Mouse (Mus musculus): ENCODE data around the gene Zfp775. TPM values are rescaled to one million over a fixed set of nuclear protein-coding genes. Genes with fewer than 3 reads are reported as not detected.

The Zfp775 gene
- polyA plus RNA-seq, 1 experiment from 2014 or later: 13.8 TPM

- Histone ChIP-seq H3K4me2 (replicated peaks) (no peak overlapping the region), H3K9me3 (no peaks in the 10 kb centered on the region), H3K4me3 (no peak overlapping the region), H3K27me3 (replicated peaks) (no peaks in the 10 kb centered on the region), H3K4me1 (no peaks in the 10 kb centered on the region), H3K9ac (no peak overlapping the region), H3K36me3 (peaks cover 20% of the 10 kb centered on the region), H3K27ac (no peak overlapping the region)
- 90% methylated on average over 5 of the region's 5 CpGs for WGBS
- ATAC-seq (ENCODE audit: low FRiP score, low read depth): no peak
Measured at GRCm38 (mm10) chr6:48572014-48572413, 29.8 kb upstream of the Zfp775 start.

- no peak for ATAC-seq (ENCODE audit: low FRiP score, low read depth)
- no peak within 1 kb of the TSS for H3K4me2 ChIP-seq (replicated peaks)
- H3K9me3 ChIP-seq: no peaks in the 10 kb centered on the region
- no peak within 1 kb of the TSS for H3K4me3 ChIP-seq
- no peaks in the 10 kb centered on the region for H3K4me1 ChIP-seq
- H3K27ac ChIP-seq: no peak within 1 kb of the TSS
- no peak within 1 kb of the TSS for H3K9ac ChIP-seq
- WGBS: 46% methylated on average over 6 of the region's 6 CpGs
- peaks cover 20% of the 10 kb centered on the region for H3K36me3 ChIP-seq
- H3K27me3 ChIP-seq (replicated peaks): no peaks in the 10 kb centered on the region
Measured at GRCm38 (mm10) chr6:48572572-48573061, 29.2 kb upstream of the Zfp775 start, which contains the start of gene Rarres2. Gene Rarres2 (minus strand): TSS chr6:48572789.

- no peak overlapping the region for H3K27ac ChIP-seq
- H3K4me2 ChIP-seq (replicated peaks): no peak overlapping the region
- no peaks in the 10 kb centered on the region for H3K9me3 ChIP-seq
- H3K27me3 ChIP-seq (replicated peaks): no peaks in the 10 kb centered on the region
- no peak overlapping the region for H3K9ac ChIP-seq
- no peak overlapping the region for H3K4me3 ChIP-seq
- no peak for ATAC-seq (ENCODE audit: low FRiP score, low read depth)
- H3K4me1 ChIP-seq: no peaks in the 10 kb centered on the region
- WGBS: 72% methylated on average over 10 of the region's 10 CpGs
- peaks cover 19% of the 10 kb centered on the region for H3K36me3 ChIP-seq
Measured at GRCm38 (mm10) chr6:48573280-48573679, 28.6 kb upstream of the Zfp775 start.

- Histone ChIP-seq H3K27ac (no peak overlapping the region), H3K4me3 (no peak overlapping the region), H3K4me1 (no peaks in the 10 kb centered on the region), H3K4me2 (replicated peaks) (no peak overlapping the region), H3K27me3 (replicated peaks) (no peaks in the 10 kb centered on the region), H3K36me3 (peaks cover 12% of the 10 kb centered on the region), H3K9ac (no peak overlapping the region), H3K9me3 (no peaks in the 10 kb centered on the region)
- no peak for ATAC-seq (ENCODE audit: low FRiP score, low read depth)
- 81% methylated on average over 3 of the region's 3 CpGs for WGBS
Measured at GRCm38 (mm10) chr6:48573981-48574380, 27.9 kb upstream of the Zfp775 start.

GRCm38 (mm10) chr6:48578736-48579135, 23.1 kb upstream of the Zfp775 start:
- 64% methylated on average over 5 of the region's 5 CpGs for WGBS
- ATAC-seq (ENCODE audit: low FRiP score, low read depth): no peak
- Histone ChIP-seq H3K27me3 (replicated peaks) (no peaks in the 10 kb centered on the region), H3K4me1 (no peaks in the 10 kb centered on the region), H3K4me2 (replicated peaks) (no peak overlapping the region), H3K9me3 (no peaks in the 10 kb centered on the region), H3K27ac (no peak overlapping the region), H3K9ac (no peak overlapping the region), H3K4me3 (no peak overlapping the region), H3K36me3 (no peaks in the 10 kb centered on the region)

- H3K4me2 ChIP-seq (replicated peaks): no peak overlapping the region
- no peaks in the 10 kb centered on the region for H3K4me1 ChIP-seq
- no peak overlapping the region for H3K27ac ChIP-seq
- no peak overlapping the region for H3K4me3 ChIP-seq
- no peaks in the 10 kb centered on the region for H3K9me3 ChIP-seq
- no peaks in the 10 kb centered on the region for H3K36me3 ChIP-seq
- WGBS: 50% methylated on average over 5 of the region's 5 CpGs
- no peak for ATAC-seq (ENCODE audit: low FRiP score, low read depth)
- no peaks in the 10 kb centered on the region for H3K27me3 ChIP-seq (replicated peaks)
- H3K9ac ChIP-seq: no peak overlapping the region
Measured at GRCm38 (mm10) chr6:48579215-48579648, 22.6 kb upstream of the Zfp775 start.

GRCm38 (mm10) chr6:48581257-48581656, 20.6 kb upstream of the Zfp775 start:
- no peak overlapping the region for H3K4me3 ChIP-seq
- ATAC-seq (ENCODE audit: low FRiP score, low read depth): no peak
- H3K4me1 ChIP-seq: no peaks in the 10 kb centered on the region
- no peaks in the 10 kb centered on the region for H3K27me3 ChIP-seq (replicated peaks)
- H3K36me3 ChIP-seq: no peaks in the 10 kb centered on the region
- H3K4me2 ChIP-seq (replicated peaks): no peak overlapping the region
- H3K9ac ChIP-seq: no peak overlapping the region
- no peaks in the 10 kb centered on the region for H3K9me3 ChIP-seq
- 38% methylated on average over 3 of the region's 3 CpGs for WGBS
- H3K27ac ChIP-seq: no peak overlapping the region

- ATAC-seq (ENCODE audit: low FRiP score, low read depth): no peak
- Histone ChIP-seq H3K4me2 (replicated peaks) (no peak overlapping the region), H3K4me3 (no peak overlapping the region), H3K9me3 (no peaks in the 10 kb centered on the region), H3K27me3 (replicated peaks) (no peaks in the 10 kb centered on the region), H3K36me3 (no peaks in the 10 kb centered on the region), H3K4me1 (no peaks in the 10 kb centered on the region), H3K27ac (no peak overlapping the region), H3K9ac (no peak overlapping the region)
- WGBS: 64% methylated on average over 3 of the region's 3 CpGs
Measured at GRCm38 (mm10) chr6:48582037-48582436, 19.8 kb upstream of the Zfp775 start.

- H3K9ac ChIP-seq: no peak within 1 kb of the TSS
Measured at GRCm38 (mm10) chr6:48589194-48589750, 12.6 kb upstream of the Zfp775 start, which contains the start of gene Gm45021. Gene Gm45021 (plus strand): TSS chr6:48589610.

GRCm38 (mm10) chr6:48591221-48591845, 10.5 kb upstream of the Zfp775 start:
- H3K9ac ChIP-seq: no peak overlapping the region
- no peak for ATAC-seq (ENCODE audit: low FRiP score, low read depth)
- peaks cover 3% of the 10 kb centered on the region; the same call in 1 of the 2 replicates for H3K9me3 ChIP-seq
- peaks cover 21% of the 10 kb centered on the region for H3K4me1 ChIP-seq
- H3K27me3 ChIP-seq (replicated peaks): no peaks in the 10 kb centered on the region
- no peak overlapping the region for H3K4me3 ChIP-seq
- H3K4me2 ChIP-seq (replicated peaks): no peak overlapping the region
- WGBS: 33% methylated on average over 3 of the region's 3 CpGs
- no peak overlapping the region for H3K27ac ChIP-seq
- H3K36me3 ChIP-seq: peaks cover 9% of the 10 kb centered on the region

More at GRCm38 (mm10) chr6:48589194-48589750, 12.6 kb upstream of the Zfp775 start, which contains the start of gene Gm45021:
- peaks cover 9% of the 10 kb centered on the region; the same call in 1 of the 2 replicates for H3K4me1 ChIP-seq
- no peaks in the 10 kb centered on the region for H3K27me3 ChIP-seq (replicated peaks)
- no peaks in the 10 kb centered on the region for H3K9me3 ChIP-seq
- no peak within 1 kb of the TSS for H3K4me3 ChIP-seq
- no peaks in the 10 kb centered on the region for H3K36me3 ChIP-seq
- WGBS: 69% methylated on average over 6 of the region's 6 CpGs
- no peak within 1 kb of the TSS for H3K4me2 ChIP-seq (replicated peaks)
- ATAC-seq (ENCODE audit: low FRiP score, low read depth): no peak
- no peak within 1 kb of the TSS for H3K27ac ChIP-seq

- no peak overlapping the region for H3K9ac ChIP-seq
- H3K4me1 ChIP-seq: peaks cover 21% of the 10 kb centered on the region
- no peak overlapping the region for H3K4me3 ChIP-seq
- H3K27ac ChIP-seq: no peak overlapping the region
- H3K36me3 ChIP-seq: peaks cover 15% of the 10 kb centered on the region
- no peak overlapping the region for H3K4me2 ChIP-seq (replicated peaks)
- WGBS: 90% methylated on average over 6 of the region's 6 CpGs
- peaks cover 8% of the 10 kb centered on the region for H3K9me3 ChIP-seq
- ATAC-seq (ENCODE audit: low FRiP score, low read depth): no peak
- H3K27me3 ChIP-seq (replicated peaks): no peaks in the 10 kb centered on the region
Measured at GRCm38 (mm10) chr6:48591871-48592270, 10.0 kb upstream of the Zfp775 start.

- Histone ChIP-seq H3K4me3 (peak within 1 kb of the TSS; percentile 78), H3K4me1 (peaks cover 21% of the 10 kb centered on the region), H3K27me3 (replicated peaks) (no peaks in the 10 kb centered on the region), H3K4me2 (replicated peaks) (peak within 1 kb of the TSS; percentile 66), H3K27ac (peak within 1 kb of the TSS; percentile 81), H3K9me3 (peaks cover 23% of the 10 kb centered on the region), H3K36me3 (peaks cover 30% of the 10 kb centered on the region), H3K9ac (peak within 1 kb of the TSS; percentile 88)
- WGBS: 5% methylated on average over 45 of the region's 45 CpGs
- ATAC-seq (ENCODE audit: low FRiP score, low read depth): peak; percentile 93
Measured at GRCm38 (mm10) chr6:48593158-48594042, 8.5 kb upstream of the Zfp775 start, which contains the start of the genes Repin1 and Gm44965. Gene Repin1 (plus strand): TSS chr6:48593883. Gene Gm44965 (plus strand): TSS chr6:48593941.
